Mouse (Mus musculus): ENCODE data around the gene Tkt. TPM values are rescaled to one million over a fixed set of nuclear protein-coding genes. Genes with fewer than 3 reads are reported as not detected.

The Tkt gene
- polyA plus RNA-seq (2014; fragmentation: Illumina TruSeq; extraction: RNeasy Lipid Tissue Mini Kit (QIAGEN cat#74804); ENCODE audit: low read depth, low replicate concordance) = 12.4 TPM

DNA sequence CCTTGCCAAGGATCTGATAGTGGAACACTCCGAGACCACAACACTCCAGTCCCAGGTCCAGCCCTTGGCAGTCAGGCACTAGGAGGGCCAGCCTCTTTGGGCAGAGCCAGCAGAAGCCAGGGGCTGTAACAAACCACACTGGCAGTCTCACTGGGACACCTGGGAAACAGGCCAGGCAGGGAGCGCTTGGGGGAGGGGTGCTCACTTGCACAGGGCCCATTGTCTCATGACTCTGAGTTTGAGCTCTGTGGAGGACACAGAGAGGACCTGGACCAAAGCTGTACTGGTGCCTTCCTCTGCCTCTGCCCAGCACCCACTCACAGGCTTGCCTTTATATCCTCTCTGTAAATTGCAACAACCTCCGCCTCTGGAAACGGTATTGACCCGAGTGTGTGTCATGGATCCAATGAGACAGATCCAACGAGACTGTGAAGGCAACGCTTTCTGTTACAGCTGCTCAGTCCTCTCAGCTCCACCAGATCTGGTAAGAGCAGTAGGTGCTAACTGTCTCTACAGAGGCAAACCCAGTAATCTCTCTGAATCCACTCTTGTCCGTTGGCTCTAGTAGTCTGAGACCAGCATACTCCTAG, at the start of gene Tkt:
Tkt (plus strand) TSS at position 229 of the 590 bp plus-strand sequence.

Other genes with a start within 250 kb of the Tkt start
- 11.3 TPM for gene Dcp1a, start 68.8 kb upstream of the Tkt start, polyA plus RNA-seq (2014; fragmentation: Illumina TruSeq; extraction: RNeasy Lipid Tissue Mini Kit (QIAGEN cat#74804); ENCODE audit: low read depth, low replicate concordance)
- gene Cacna1d, start 56.9 kb upstream of the Tkt start, polyA plus RNA-seq (2014; fragmentation: Illumina TruSeq; extraction: RNeasy Lipid Tissue Mini Kit (QIAGEN cat#74804); ENCODE audit: low read depth, low replicate concordance) = 9.2 TPM
- gene Prkcd, start 77.9 kb downstream of the Tkt start, polyA plus RNA-seq (2014; fragmentation: Illumina TruSeq; extraction: RNeasy Lipid Tissue Mini Kit (QIAGEN cat#74804); ENCODE audit: low read depth, low replicate concordance) = 110 TPM
- 39.8 TPM for gene Rft1, start 106.0 kb downstream of the Tkt start, polyA plus RNA-seq (2014; fragmentation: Illumina TruSeq; extraction: RNeasy Lipid Tissue Mini Kit (QIAGEN cat#74804); ENCODE audit: low read depth, low replicate concordance)
- gene Sfmbt1, start 166.5 kb downstream of the Tkt start, polyA plus RNA-seq (2014; fragmentation: Illumina TruSeq; extraction: RNeasy Lipid Tissue Mini Kit (QIAGEN cat#74804); ENCODE audit: low read depth, low replicate concordance) = 21.9 TPM